Mouse (Mus musculus): ENCODE data around the gene Emp1.

Gene Emp1

GRCm38 (mm10) chr6:135354953-135355352 is 7.4 kb upstream of the Emp1 start:
- ChIA-PET CTCF (no interaction called here), POLR2A (no interaction called here)

GRCm38 (mm10) chr6:135360331-135360730 is 2.0 kb upstream of the Emp1 start:
- ChIA-PET CTCF (no interaction called here), POLR2A (no interaction called here)

- ChIA-PET POLR2A (interaction anchor here in 2 of 4 experiments (0.8 to 1.8 kb wide), 3 partner anchors 36 to 125 kb away, joined by 3 to 6 read pairs (median 3); no protein-coding TSS in a partner anchor), CTCF (interaction anchor here in 1 of 4 experiments (0.6 kb wide), 1 partner anchor 9 kb away, joined by 4 read pairs; no protein-coding TSS in a partner anchor)
Observed at GRCm38 (mm10) chr6:135362098-135362458, 267 bp upstream of the Emp1 start.

GRCm38 (mm10) chr6:135363344-135364040 is 1.1 kb downstream of the Emp1 start:
- ChIA-PET CTCF (interaction anchor here in 1 of 4 experiments (0.8 kb wide), 1 partner anchor 380 kb away, joined by 3 read pairs; no protein-coding TSS in a partner anchor), POLR2A (interaction anchor here in 1 of 4 experiments (1.3 to 1.8 kb wide), 2 partner anchors 40 to 41 kb away, joined by 3 to 6 read pairs; no protein-coding TSS in a partner anchor)

- ChIA-PET POLR2A (interaction anchor here in 2 of 4 experiments (0.5 to 1.3 kb wide), 2 partner anchors 41 to 43 kb away, joined by 3 to 8 read pairs; no protein-coding TSS in a partner anchor), CTCF (interaction anchor here in 2 of 4 experiments (0.8 kb wide), 2 partner anchors 215 to 381 kb away, joined by 3 read pairs; no protein-coding TSS in a partner anchor)
Observed at GRCm38 (mm10) chr6:135364041-135364745, 1.8 kb downstream of the Emp1 start.

- ChIA-PET CTCF (interaction anchor here in 2 of 4 experiments (0.6 to 0.8 kb wide), 2 partner anchors 165 to 216 kb away, joined by 3 read pairs; no protein-coding TSS in a partner anchor), POLR2A (interaction anchor here in 3 of 4 experiments (0.5 to 1.3 kb wide), 4 partner anchors 9 to 184 kb away, joined by 3 to 8 read pairs (median 4); no protein-coding TSS in a partner anchor)
Observed at GRCm38 (mm10) chr6:135364891-135365301, 2.6 kb downstream of the Emp1 start.

- ChIA-PET POLR2A (interaction anchor here in 2 of 4 experiments (0.5 to 0.8 kb wide), 8 partner anchors 8 to 590 kb away, joined by 3 to 9 read pairs (median 5); no protein-coding TSS in a partner anchor), CTCF (interaction anchor here in 2 of 4 experiments (0.6 kb wide), 2 partner anchors 166 to 368 kb away, joined by 3 read pairs; no protein-coding TSS in a partner anchor)
Observed at GRCm38 (mm10) chr6:135365614-135366013, 3.3 kb downstream of the Emp1 start.

GRCm38 (mm10) chr6:135368230-135368629 is 5.9 kb downstream of the Emp1 start:
- ChIA-PET CTCF (no interaction called here), POLR2A (interaction anchor here in 2 of 4 experiments (0.7 to 1.2 kb wide), 3 partner anchors 9 to 286 kb away, joined by 3 to 4 read pairs (median 3); no protein-coding TSS in a partner anchor)

- POLR2A ChIA-PET = interaction anchor here in 2 of 4 experiments (0.5 to 1.2 kb wide), 3 partner anchors 93 to 273 kb away, joined by 3 to 7 read pairs (median 5); no protein-coding TSS in a partner anchor
- CTCF ChIA-PET = interaction anchor here in 3 of 4 experiments (0.5 to 1.3 kb wide), 9 partner anchors 8 to 1388 kb away, joined by 3 to 5 read pairs (median 4); no protein-coding TSS in a partner anchor
Observed at GRCm38 (mm10) chr6:135369551-135369968, 7.2 kb downstream of the Emp1 start.

GRCm38 (mm10) chr6:135370954-135371353 is 8.6 kb downstream of the Emp1 start:
- ChIA-PET CTCF (interaction anchor here in 1 of 4 experiments (0.6 kb wide), 1 partner anchor 9 kb away, joined by 4 read pairs; the partner anchor contains the start of gene Emp1), POLR2A (interaction anchor here in 1 of 4 experiments (0.8 kb wide), 1 partner anchor 203 kb away, joined by 13 read pairs; no protein-coding TSS in a partner anchor)

GRCm38 (mm10) chr6:135373357-135373756 is 11.0 kb downstream of the Emp1 start:
- ChIA-PET CTCF (interaction anchor here in 2 of 4 experiments (0.6 kb wide), 2 partner anchors 35 to 377 kb away, joined by 3 to 4 read pairs; no protein-coding TSS in a partner anchor), POLR2A (no interaction called here)

- POLR2A ChIA-PET = interaction anchor here in 1 of 4 experiments (1.0 kb wide), 1 partner anchor 8 kb away, joined by 3 read pairs; no protein-coding TSS in a partner anchor
- CTCF ChIA-PET = interaction anchor here in 1 of 4 experiments (0.5 kb wide), 1 partner anchor 379 kb away, joined by 3 read pairs; no protein-coding TSS in a partner anchor
Observed at GRCm38 (mm10) chr6:135375818-135376217, 13.5 kb downstream of the Emp1 start.

- ChIA-PET CTCF (interaction anchor here in 1 of 4 experiments (0.5 kb wide), 1 partner anchor 379 kb away, joined by 3 read pairs; no protein-coding TSS in a partner anchor), POLR2A (interaction anchor here in 1 of 4 experiments (1.0 kb wide), 1 partner anchor 9 kb away, joined by 3 read pairs; no protein-coding TSS in a partner anchor)
Observed at GRCm38 (mm10) chr6:135376248-135376647, 13.9 kb downstream of the Emp1 start.

GRCm38 (mm10) chr6:135377583-135378319 is 15.4 kb downstream of the Emp1 start:
- CTCF ChIA-PET = interaction anchor here (0.6 to 1.2 kb wide), 13 partner anchors 8 to 1635 kb away, joined by 3 to 8 read pairs (median 3); no protein-coding TSS in a partner anchor
- POLR2A ChIA-PET = interaction anchor here in 1 of 4 experiments (1.2 kb wide), 1 partner anchor 9 kb away, joined by 4 read pairs; no protein-coding TSS in a partner anchor

GRCm38 (mm10) chr6:135383919-135384318 is 21.6 kb downstream of the Emp1 start:
- ChIA-PET POLR2A (interaction anchor here in 1 of 4 experiments (1.1 kb wide), 1 partner anchor 9 kb away, joined by 3 read pairs; no protein-coding TSS in a partner anchor), CTCF (interaction anchor here in 1 of 4 experiments (2.0 kb wide), 1 partner anchor 12 kb away, joined by 4 read pairs; no protein-coding TSS in a partner anchor)

- ChIA-PET POLR2A (no interaction called here), CTCF (interaction anchor here in 2 of 4 experiments (0.6 to 0.9 kb wide), 2 partner anchors 8 to 1309 kb away, joined by 3 to 10 read pairs; no protein-coding TSS in a partner anchor)
Observed at GRCm38 (mm10) chr6:135385738-135386459, 23.6 kb downstream of the Emp1 start.

- CTCF ChIA-PET = no interaction called here
- POLR2A ChIA-PET = interaction anchor here in 1 of 4 experiments (0.7 kb wide), 1 partner anchor 58 kb away, joined by 3 read pairs; no protein-coding TSS in a partner anchor
Observed at GRCm38 (mm10) chr6:135387653-135388052, 25.3 kb downstream of the Emp1 start.
